Mouse (Mus musculus) MEL-GATA-1-ER (cell line): ENCODE measurements around the gene Cdk2ap2.
A peak's percentile ranks its signal among the peaks of the same experiment; 100 is the strongest.
"Not testable (repeated sequence)": the region's sequence is repeated elsewhere in the genome, so short reads cannot be mapped to it uniquely, and the experiment has no call there.

Source experiments
- DNase-seq: peaks from one replicate; pipeline ENCODE4 v3.0.0-alpha.2; 2012; ENCODE audit warnings: low read depth; ENCODE audit errors: extremely low read depth

Gene Cdk2ap2

GRCm38 (mm10) chr19:4066877-4067276 lies 30.1 kb upstream of the Cdk2ap2 start:
- no peak for DNase-seq

- not testable (repeated sequence) for DNase-seq
Observed at GRCm38 (mm10) chr19:4068242-4068641, 28.7 kb upstream of the Cdk2ap2 start.

- DNase-seq, result no peak
Observed at GRCm38 (mm10) chr19:4068717-4069410, 28.1 kb upstream of the Cdk2ap2 start.

- no peak for DNase-seq
Observed at GRCm38 (mm10) chr19:4070311-4070710, 26.7 kb upstream of the Cdk2ap2 start.

- DNase-seq, result no peak
Observed at GRCm38 (mm10) chr19:4070756-4071155, 26.2 kb upstream of the Cdk2ap2 start.

GRCm38 (mm10) chr19:4071406-4071805 lies 25.6 kb upstream of the Cdk2ap2 start:
- no peak for DNase-seq

GRCm38 (mm10) chr19:4072706-4073424 lies 24.1 kb upstream of the Cdk2ap2 start:
- DNase-seq, result no peak

GRCm38 (mm10) chr19:4075531-4075930 lies 21.5 kb upstream of the Cdk2ap2 start:
- no peak for DNase-seq

GRCm38 (mm10) chr19:4079594-4079993 lies 17.4 kb upstream of the Cdk2ap2 start:
- no peak for DNase-seq

GRCm38 (mm10) chr19:4080511-4081009 lies 16.4 kb upstream of the Cdk2ap2 start:
- no peak for DNase-seq

GRCm38 (mm10) chr19:4081394-4081793 lies 15.6 kb upstream of the Cdk2ap2 start, which contains the start of gene Cabp2:
TSS of gene Cabp2 (plus strand) at chr19:4081578.
- no peak for DNase-seq

- DNase-seq, result no peak
Observed at GRCm38 (mm10) chr19:4082219-4082965, 14.6 kb upstream of the Cdk2ap2 start.

GRCm38 (mm10) chr19:4083316-4083715 lies 13.7 kb upstream of the Cdk2ap2 start:
- no peak for DNase-seq

GRCm38 (mm10) chr19:4083826-4084225 lies 13.2 kb upstream of the Cdk2ap2 start:
- DNase-seq, result no peak

- no peak for DNase-seq
Observed at GRCm38 (mm10) chr19:4084984-4085383, 12.0 kb upstream of the Cdk2ap2 start.

GRCm38 (mm10) chr19:4086156-4086555 lies 10.8 kb upstream of the Cdk2ap2 start:
- no peak for DNase-seq

GRCm38 (mm10) chr19:4087090-4087489 lies 9.9 kb upstream of the Cdk2ap2 start:
- DNase-seq, result no peak

GRCm38 (mm10) chr19:4088146-4088545 lies 8.8 kb upstream of the Cdk2ap2 start:
- DNase-seq, result peak; percentile 33

GRCm38 (mm10) chr19:4089128-4089527 lies 7.9 kb upstream of the Cdk2ap2 start:
- no peak for DNase-seq

- no peak for DNase-seq
Observed at GRCm38 (mm10) chr19:4090446-4090845, 6.5 kb upstream of the Cdk2ap2 start.

- DNase-seq, result no peak
Observed at GRCm38 (mm10) chr19:4091383-4091782, 5.6 kb upstream of the Cdk2ap2 start.

GRCm38 (mm10) chr19:4092750-4093149 lies 4.2 kb upstream of the Cdk2ap2 start:
- no peak for DNase-seq
